Mouse (Mus musculus): ENCODE measurements around the gene Xlr4b. TPM values are rescaled to one million over a fixed set of nuclear protein-coding genes. Genes with fewer than 3 reads are reported as not detected.

Xlr4b gene
- polyA plus RNA-seq (2012; rRNA removed), result 0.15 TPM in 1 of 2 replicates, not detected in the other

GRCm38 (mm10) chrX:73213819-73214564 is at the start of gene Xlr4b:
TSS of gene Xlr4b (plus strand) at chrX:73214333.

GRCm38 (mm10) chrX:73176889-73177288 is 37.2 kb upstream of the Xlr4b start, which contains the start of gene Spin2d:
TSS of gene Spin2d (minus strand) at chrX:73176989.

GRCm38 (mm10) chrX:73191934-73192333 is 22.2 kb upstream of the Xlr4b start, which contains the start of gene Xlr3b:
TSS of gene Xlr3b (plus strand) at chrX:73192207.

GRCm38 (mm10) chrX:73227914-73228605 is 13.9 kb downstream of the Xlr4b start, which contains the start of gene F8a:
TSS of gene F8a (plus strand) at chrX:73228291.

GRCm38 (mm10) chrX:73242821-73243325 is 28.7 kb downstream of the Xlr4b start, which contains the start of gene Xlr4c:
TSS of gene Xlr4c (minus strand) at chrX:73243130.

GRCm38 (mm10) chrX:73265270-73265669 is 51.1 kb downstream of the Xlr4b start, which contains the start of gene Xlr3c:
TSS of gene Xlr3c (minus strand) at chrX:73265390.

Other genes with a start within 250 kb of the Xlr4b start
- gene Zfp185, start 227.0 kb upstream of the Xlr4b start, polyA plus RNA-seq (2012; rRNA removed), result 0.41 and 0.63 TPM in 2 replicates
- gene Pnma5, start 177.2 kb upstream of the Xlr4b start, polyA plus RNA-seq (2012; rRNA removed), result not detected in 2 replicates
- gene Pnma3, start 149.5 kb upstream of the Xlr4b start, polyA plus RNA-seq (2012; rRNA removed), result 0.05 and 0.08 TPM in 2 replicates
- gene Xlr4a, start 131.9 kb upstream of the Xlr4b start, polyA plus RNA-seq (2012; rRNA removed), result 0.13 TPM in 1 of 2 replicates, not detected in the other
- 0.35 TPM in 1 of 2 replicates, not detected in the other for gene Xlr3a, start 117.2 kb upstream of the Xlr4b start, polyA plus RNA-seq (2012; rRNA removed)
- gene Gm14685, start 97.3 kb upstream of the Xlr4b start, polyA plus RNA-seq (2012; rRNA removed), result not detected in 2 replicates
- gene Xlr5b, start 65.5 kb upstream of the Xlr4b start, polyA plus RNA-seq (2012; rRNA removed), result not detected in 2 replicates
- gene DXBay18, start 64.9 kb upstream of the Xlr4b start, polyA plus RNA-seq (2012; rRNA removed), result 0.06 TPM in 1 of 2 replicates, not detected in the other
- not detected in 2 replicates for gene Spin2d, start 37.3 kb upstream of the Xlr4b start, polyA plus RNA-seq (2012; rRNA removed)
- 0.26 and 0.36 TPM in 2 replicates for gene Xlr3b, start 22.1 kb upstream of the Xlr4b start, polyA plus RNA-seq (2012; rRNA removed)
- gene F8a, start 14.0 kb downstream of the Xlr4b start, polyA plus RNA-seq (2012; rRNA removed), result 24.4 and 26.4 TPM in 2 replicates
- not detected in 2 replicates for gene Xlr4c, start 28.8 kb downstream of the Xlr4b start, polyA plus RNA-seq (2012; rRNA removed)
- not detected in 2 replicates for gene Xlr3c, start 51.1 kb downstream of the Xlr4b start, polyA plus RNA-seq (2012; rRNA removed)
- gene Xlr5a, start 78.6 kb downstream of the Xlr4b start, polyA plus RNA-seq (2012; rRNA removed), result not detected in 2 replicates
- gene Xlr5c, start 78.6 kb downstream of the Xlr4b start, polyA plus RNA-seq (2012; rRNA removed), result not detected in 2 replicates
- not detected in 2 replicates for gene Gm45015, start 122.5 kb downstream of the Xlr4b start, polyA plus RNA-seq (2012; rRNA removed)
- 5.3 and 6.1 TPM in 2 replicates for gene Zfp275, start 128.3 kb downstream of the Xlr4b start, polyA plus RNA-seq (2012; rRNA removed)
- gene Gm18336, start 184.4 kb downstream of the Xlr4b start, polyA plus RNA-seq (2012; rRNA removed), result not detected in 2 replicates
- 0.14 and 0.17 TPM in 2 replicates for gene Zfp92, start 196.8 kb downstream of the Xlr4b start, polyA plus RNA-seq (2012; rRNA removed)
- gene Trex2, start 221.0 kb downstream of the Xlr4b start, polyA plus RNA-seq (2012; rRNA removed), result 0.19 and 0.22 TPM in 2 replicates
- 8.2 and 9.0 TPM in 2 replicates for gene Haus7, start 244.7 kb downstream of the Xlr4b start, polyA plus RNA-seq (2012; rRNA removed)

All from colon, adult 2 months (tissue).